Mouse (Mus musculus): Measurements from ENCODE around the gene Tbp.

Gene Tbp

DNA sequence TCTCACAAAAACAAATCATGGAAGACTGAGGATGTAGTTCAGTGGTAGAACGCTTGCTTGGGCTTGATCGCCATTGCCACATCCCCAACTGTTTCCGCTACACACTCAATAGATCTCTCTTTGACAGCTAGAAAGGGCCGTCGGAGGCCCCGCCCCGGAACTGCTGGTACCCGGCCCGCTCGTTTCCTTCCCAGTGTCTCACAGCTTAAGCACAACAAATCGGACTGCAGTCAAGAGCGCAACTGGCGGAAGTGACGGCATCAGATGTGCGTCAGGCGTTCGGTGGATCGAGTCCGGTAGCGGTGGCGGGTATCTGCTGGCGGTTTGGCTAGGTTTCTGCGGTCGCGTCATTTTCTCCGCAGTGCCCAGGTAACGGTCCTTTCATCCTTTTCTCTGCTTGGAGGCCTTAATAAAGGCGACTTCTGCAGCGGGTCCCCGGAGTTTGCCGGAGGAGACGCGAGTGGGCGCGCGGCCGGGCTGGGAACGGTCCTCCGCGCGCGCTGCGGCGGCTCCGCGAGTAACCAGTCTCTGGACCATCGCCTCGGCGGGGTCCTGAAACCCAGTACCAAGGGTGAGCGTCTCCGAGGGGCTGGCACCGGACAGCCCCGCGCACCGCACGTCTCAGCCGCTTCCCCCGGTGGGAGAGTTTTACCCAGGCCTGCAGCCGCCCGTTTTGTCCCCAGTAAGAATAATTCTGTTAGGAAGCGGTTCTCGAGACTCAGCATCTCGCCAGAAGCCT, at the start of gene Tbp, which contains the start of gene Psmb1:
Gene Tbp (plus strand): TSS at position 233 of the 739 bp plus-strand sequence.
Gene Psmb1 (minus strand): TSS at position 96 of the 739 bp plus-strand sequence.
- DNase-seq, result peak; percentile 98 to 99

DNA sequence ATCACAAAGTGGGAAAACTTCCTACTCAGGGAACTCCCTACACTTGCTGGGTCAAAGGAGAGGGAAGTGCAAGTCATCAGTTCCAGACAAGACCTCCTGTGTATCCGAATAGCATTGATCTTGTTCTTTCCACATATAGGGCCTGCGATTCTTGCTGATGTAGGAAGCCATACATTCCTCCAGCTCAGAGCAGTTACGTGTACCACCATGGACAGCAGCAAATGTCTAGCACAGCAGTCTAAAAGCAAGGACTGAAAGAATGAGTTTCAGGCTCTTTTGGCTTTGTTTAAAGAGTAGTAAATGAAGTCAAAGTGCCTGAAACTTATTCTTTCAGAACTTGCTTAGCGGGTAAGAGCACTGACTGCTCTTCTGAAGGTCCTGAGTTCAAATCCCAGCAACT, 44.5 kb upstream of the Tbp start:
- no peak for DNase-seq

DNA sequence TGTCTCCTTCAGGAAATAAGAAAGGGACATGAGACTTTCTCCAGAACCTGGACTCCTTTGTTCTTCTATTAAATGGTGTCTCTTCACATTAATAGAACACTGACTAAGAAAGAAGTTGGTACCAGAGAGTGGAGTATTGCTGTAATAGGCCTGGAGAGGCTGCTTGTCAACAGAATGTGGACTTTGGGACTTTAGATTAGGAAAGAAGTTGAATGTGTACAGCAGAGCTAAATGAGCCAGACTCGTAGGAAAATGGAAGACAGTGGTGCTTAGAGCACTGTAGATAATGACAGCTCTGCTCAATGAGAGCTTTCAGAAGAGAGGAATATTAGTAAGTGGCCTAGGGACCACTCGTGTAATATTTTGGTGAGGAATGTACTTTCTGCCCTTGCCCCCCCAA, 43.1 kb upstream of the Tbp start:
- no peak for DNase-seq

DNA sequence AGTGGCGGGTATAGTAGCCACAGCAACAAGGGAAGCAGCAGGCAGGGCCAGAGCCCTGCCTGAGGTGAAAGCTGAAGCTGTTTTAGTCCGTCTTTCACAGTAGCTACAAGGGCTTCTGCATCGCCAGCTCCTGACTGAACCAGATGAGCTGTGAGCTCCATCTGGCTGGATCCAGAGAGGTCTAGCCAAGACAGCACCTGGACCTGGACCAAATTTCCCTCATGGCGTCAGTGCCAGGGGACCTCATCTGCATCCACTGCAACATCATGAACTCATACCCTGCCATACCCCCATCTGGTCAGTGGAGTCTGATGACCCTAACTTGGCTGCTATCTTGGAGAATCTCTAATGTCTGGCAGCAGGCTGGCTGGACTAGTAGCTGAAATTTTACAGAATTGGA, 39.9 kb upstream of the Tbp start:
- no peak for DNase-seq

DNA sequence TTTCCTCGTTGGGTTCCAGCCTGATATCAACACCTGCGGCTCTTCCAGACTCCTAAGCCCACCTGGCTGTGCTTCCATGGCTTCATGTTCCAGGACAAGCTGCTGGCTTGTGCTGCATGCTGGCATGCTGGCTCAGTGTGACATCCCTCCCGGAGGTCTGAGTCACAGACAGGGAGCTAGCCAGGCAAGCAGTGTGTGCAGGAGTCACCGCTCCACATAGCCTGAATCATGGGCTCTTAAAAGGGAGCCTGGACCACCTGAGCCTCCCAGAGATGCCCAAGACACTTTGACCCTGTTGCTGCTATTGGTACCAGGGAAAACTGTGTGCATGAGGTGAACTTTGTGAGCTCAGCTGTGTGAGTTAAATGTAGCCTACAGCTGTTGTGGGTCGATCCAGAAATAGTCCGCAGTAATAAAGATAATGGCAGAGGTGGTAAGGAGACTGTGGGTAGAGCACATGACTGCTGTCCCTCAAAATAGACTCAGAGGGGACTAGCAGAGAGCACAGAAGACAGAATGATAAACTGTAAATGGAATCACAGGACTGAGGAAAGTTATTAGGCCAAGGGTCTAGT, 37.7 kb upstream of the Tbp start:
- no peak for DNase-seq

DNA sequence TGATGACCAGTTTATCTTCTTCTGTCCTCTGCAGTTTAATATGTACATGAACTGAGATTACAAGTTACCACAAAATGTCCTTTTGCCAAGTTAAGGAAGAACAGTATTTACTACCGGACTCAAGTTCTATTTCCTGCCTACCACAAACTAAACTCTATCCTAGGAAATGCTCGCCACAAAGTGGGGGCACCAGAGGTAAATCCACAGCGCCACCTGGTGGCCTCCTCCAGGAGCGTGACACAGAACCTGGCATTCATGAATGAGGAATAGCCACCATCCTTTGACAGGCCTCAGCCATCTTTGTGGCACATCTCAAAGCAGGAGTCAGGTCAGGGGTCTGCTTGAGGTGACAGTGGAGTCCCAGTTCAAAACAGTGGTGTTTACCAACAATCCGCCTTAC, 32.0 kb upstream of the Tbp start:
- peak; percentile 61 to 75 for DNase-seq

DNA sequence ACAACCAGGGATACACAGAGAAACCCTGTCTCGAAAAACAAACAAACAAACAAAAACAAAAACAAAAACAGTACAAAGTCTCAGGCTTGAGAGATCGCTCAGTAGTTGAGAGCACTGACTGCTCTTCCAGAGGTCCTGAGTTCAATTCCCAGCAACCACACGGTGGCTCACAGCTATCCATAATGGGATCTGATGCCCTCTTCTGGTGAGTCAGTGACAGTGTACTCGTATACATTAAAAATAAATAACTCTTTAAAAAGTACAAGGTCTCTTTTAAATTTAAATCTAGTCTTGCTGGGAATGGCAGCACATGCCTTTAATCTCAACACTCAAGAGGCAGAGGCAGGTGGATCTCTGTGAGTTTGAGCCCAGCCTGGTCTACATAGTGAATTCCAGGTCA, 27.0 kb upstream of the Tbp start:
- no peak for DNase-seq

DNA sequence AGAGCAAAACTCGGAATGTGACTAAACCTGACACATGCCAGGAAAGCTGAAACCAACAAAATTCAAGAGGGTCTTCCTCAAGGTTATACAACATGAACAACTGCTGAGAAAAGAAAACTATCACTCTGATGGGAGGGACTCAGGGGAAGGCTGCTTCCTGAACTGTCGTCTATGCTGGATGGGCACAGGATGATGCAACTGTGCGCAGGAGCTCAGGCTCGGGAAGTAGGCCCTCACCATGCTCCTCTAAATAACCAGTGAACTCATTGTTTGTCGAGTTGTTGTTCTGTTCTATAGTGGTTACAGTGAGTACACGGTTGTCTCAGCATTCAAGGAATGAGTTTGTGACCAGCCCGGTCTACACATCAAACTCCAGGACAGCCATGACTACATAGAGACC, 9.1 kb upstream of the Tbp start:
- DNase-seq, result no peak

DNA sequence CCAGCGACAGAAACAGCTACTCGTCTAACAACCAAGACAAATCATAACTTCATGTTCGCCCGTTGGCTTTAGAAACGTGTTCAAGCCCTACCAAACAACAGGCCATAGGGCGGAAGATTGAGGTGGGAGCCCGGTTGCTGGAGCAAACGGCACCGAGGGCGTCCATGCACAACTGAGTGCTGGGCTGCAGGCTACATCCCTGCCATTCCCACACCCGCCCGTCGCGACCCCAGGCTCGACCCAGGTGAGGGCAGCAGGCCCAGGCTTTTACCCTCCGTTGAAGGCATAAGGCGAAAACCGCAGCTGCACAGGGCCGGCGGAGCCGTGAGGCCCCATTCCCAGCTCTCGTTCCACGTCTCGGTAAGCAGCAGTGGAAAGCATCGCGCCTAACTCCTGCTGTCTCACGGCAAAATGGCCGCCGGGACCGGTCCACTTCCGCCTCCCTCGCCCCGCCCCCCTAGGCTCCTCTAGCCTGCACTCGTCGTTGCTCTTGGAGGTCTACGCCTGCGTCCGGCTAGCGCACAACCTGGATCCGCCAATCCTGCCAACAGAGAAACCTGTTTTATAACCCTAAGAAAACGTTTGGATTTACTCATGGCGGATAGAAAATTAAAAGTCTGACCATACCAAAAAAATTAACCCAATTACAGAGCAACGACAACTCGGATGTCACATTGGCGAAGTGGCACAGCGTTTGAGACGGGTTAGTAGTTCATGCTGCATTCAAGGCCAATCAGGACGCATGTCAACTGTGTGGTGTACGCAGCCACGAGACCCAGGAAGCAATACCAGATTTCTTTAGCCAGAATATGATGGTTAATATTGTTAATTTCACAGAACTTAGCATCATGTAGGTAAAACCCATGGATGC, 1.6 kb upstream of the Tbp start:
- peak; percentile 95 for DNase-seq

DNA sequence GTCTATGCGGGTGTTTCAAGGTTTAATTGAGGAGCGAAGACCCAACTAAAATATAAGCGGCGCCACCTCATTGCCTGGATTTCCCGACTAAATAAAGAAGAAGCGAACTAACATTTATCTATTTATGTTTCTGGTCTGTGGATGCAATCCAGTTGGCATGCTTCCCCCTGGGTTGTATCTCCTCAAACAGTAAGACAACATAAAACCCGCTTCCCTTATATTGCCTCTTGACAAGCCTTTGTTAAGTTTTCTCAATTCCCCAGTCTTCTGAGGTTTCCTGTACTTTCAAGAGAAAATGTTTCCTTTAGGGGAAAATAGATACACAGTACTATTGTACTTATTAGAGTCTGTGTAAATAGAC, 955 bp upstream of the Tbp start:
- no peak for DNase-seq

DNA sequence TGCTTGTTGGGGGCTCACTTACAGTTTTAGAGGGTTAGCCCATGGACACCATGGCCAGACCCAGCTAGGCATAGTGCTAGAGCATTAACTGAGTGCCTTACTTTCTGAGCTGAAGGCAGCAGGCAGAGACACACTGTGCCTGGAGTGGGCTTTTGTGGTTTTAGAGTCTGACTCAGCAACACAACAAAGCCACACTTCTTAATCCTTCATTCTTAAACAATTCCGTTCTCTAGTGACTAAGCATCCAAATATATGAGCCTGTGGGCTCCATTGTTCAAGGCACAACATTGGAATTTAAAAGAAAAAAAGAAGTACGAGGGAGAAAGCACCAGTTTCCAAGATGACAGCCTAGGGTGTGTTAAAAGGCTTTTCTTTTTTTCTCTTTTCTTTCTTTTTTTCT, 11.0 kb downstream of the Tbp start:
- DNase-seq, result no peak

DNA sequence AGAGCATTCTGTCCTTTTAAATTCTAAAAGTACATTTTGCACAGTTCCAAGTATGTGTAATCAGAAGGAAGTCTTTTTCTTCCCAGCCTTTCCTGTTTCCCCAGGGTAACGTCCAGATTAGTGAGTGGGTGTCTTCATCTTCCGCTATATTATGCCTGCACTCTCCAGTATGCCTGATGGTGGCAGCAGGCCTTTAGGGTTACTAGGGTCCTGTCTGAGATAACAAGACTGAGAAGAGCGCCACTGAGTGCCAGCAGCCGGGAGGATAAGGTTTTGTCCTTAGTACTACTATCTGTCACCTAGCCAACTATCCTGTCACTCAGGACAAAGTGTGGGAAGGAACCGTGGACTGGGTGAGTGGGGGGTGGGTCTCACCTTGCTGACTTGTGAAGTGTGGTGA, 18.1 kb downstream of the Tbp start:
- no peak for DNase-seq

DNA sequence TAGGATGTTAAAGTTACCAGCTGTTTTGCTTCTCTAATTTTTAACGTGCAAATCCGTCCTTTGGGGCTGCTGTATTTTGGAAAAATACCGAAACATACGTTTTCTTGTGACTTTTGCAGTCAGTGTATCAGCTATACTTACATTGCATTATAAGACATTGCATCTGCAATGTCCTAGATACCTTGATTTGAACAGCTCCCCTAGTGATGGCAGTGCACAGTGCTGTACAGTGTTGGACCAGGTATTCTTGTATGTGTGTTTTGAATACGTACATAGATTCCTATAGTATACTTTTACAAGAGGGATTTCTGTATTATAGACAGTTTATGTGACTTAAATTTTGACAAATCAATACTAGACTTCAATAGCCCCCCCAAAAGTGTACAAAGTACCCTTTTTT, 18.5 kb downstream of the Tbp start:
- no peak for DNase-seq

DNA sequence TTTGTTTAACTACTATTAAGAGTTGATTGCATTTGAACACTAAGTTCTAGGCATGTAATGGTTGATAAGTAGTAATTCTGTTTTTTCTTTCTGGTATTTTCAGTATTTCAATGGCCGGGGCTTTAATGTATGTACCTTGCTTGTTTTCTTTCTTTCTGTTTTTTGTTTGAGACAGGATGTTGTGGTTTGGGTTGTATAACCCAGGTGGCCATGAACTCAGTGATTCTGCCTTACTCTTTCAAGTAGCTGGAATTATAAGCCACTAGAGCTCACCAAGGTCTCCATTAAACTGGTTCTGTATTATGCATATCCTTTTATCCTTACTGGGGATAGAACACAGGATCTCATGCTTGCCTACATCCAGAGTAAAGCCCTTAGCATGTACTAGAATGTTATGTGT, 19.1 kb downstream of the Tbp start:
- no peak for DNase-seq

DNA sequence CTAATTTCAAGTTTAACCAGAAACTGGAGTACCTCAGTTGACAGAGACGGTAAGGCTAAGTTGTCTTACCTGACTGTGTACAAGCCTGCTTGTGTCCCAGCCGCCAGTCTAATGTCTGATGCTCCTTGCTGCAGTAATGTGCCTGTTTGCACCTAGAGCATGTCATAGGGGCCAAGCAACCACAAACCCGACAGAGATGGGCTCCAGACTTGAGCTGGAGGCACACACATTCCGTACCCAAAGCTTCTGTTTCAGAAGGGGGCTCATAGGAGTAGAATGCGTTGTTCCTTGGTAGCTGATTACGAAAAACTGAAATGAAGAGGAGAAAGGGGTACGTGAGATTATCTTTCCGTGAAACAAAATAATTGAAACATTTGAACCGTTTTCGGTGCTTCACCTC, 26.6 kb downstream of the Tbp start:
- no peak for DNase-seq

DNA sequence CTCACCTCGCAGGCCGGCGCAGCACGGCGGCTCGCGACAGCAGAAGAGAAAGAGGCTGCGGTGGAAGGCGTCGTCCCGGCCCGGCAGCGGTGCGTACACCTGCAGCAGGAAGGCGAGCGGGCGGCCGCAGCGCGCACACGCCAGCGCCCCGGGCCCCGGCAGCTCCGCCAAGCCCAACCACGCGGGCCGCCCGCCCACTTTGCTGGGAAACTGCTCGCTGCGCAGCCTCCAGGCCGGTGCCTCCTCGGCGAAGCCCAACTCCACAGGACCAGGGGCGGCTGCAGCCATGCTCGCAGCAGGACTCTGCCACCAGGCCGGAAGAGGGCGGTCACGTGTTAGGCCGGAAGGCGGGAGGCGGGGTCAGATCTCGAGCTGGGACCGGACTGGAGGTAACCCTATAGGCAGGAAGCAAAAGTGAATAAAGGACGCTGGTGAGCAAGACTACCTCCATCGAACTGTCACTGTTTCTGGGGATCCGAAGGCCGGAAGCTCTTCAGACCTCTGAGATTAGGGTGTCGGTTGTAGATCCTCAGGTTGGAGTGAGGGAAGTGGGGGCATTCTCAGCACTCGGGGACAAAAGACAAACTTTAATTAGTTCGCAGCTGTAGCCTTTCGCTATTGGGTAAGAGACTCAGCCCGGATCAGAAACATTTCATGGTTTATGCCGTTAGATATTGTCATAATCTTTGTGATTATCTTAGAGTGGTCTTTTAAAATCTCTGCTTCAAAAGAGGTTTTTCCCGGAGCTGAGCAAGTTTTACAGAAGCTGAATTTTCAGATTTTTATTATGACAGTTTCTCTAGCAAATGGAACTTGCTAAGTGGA, 27.5 kb downstream of the Tbp start, which contains the start of gene Pdcd2:
Gene Pdcd2 (minus strand): TSS at position 316 of the 825 bp plus-strand sequence.
- peak; percentile 96 for DNase-seq

DNA sequence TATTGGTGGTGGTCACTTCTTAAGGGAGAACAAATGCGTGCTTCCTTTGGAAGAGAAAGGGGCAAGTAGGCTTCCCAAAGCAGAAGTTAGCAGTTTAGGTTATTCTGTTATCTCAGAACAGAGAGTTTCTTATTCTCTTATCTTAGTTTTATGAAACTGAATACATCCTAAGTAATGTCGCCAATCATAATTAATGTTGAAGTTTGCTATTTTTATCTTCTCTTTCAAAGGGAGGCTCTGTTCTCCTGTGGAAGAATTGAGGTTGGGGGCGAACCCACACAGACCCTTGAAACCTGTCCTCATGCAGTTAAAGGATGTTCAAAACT, 28.1 kb downstream of the Tbp start:
- DNase-seq, result no peak

DNA sequence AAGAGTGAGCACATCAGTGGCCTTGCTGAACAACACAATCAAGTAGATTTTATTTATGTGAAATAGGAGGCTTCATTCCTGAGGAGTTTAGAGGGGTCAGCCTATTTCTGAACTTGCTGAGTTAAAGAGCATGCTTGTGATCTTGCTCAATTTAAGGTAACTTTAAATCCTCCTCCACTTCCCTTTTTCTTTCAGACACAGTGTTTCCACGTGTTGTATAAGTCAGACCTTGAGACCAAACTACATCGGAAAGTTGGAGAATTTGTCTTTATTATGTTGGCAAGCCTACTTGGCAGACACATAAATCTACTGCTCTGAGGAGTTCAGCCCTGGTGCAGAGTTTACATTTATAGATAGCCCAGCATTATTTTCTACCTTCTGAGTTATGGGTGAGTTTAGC, 29.2 kb downstream of the Tbp start:
- no peak for DNase-seq

DNA sequence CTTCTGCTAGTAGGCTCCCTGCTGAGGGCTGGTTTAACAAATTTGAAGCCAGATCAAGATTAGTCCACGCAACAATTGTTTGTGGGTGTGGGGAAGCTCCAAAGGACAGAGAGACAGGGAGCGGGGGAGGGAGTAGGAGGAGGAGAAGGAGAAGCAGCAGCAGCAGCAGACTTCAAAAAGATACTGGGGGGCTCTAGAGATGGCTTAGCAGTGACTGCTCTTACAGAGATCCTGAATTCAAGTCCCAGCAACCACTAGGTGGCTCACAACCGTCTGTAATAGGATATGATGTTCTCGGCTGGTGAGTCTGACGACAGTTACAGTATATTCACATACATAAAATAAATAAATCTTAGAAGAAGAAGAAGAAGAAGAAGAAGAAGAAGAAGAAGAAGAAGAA, 30.5 kb downstream of the Tbp start:
- peak in 1 of 2 experiments; percentile 47 for DNase-seq

DNA sequence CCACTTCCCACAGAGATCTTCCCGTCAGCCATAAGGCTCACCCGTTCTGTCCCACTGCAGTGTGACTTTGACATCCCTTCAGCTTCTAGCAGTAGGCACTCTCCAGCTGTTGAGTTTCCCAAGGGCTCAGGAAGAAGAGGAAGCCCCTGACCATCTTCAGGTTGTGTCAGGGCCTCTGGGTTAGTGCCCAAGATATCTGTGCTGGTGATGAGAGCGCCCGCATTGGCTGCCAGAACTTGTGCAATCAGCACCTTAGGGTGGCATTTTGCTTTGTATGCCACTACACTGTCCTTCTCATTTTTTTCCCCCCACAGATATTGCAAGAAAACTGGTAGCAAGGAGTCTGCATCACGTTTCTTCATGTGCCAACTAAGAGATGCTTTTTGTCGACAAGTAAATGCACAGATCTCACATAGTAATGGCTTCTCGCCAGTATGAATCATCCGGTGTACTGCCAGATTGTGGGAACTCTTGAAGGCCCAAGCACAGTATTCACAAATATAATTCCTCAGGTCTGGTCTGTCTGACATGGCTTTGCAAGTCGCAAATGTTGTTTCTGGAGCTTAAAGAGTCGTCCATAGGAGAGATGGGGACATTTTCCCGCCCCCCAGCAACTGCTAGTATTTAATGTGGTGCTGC, 35.6 kb downstream of the Tbp start:
- DNase-seq, result no peak

DNA sequence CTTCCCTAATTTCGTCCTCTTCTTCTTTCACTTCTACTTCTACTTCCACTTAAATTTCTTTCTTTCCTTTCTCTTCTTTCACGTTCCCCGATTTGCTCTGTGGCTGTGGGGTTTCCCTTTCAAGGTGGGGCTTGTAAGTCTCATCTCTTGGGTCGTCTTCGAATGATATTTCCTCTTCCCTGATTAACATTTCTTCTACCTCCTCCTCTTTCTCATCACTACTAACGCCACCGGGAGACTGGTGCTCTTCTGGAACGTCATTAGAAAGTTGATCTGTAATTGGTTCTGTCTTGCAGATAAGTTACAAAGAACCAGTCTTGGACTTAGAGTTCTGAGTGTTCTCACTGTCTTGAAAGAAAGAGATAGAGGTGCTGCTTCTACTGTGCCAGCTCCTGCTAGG, 36.3 kb downstream of the Tbp start:
- DNase-seq, result no peak

DNA sequence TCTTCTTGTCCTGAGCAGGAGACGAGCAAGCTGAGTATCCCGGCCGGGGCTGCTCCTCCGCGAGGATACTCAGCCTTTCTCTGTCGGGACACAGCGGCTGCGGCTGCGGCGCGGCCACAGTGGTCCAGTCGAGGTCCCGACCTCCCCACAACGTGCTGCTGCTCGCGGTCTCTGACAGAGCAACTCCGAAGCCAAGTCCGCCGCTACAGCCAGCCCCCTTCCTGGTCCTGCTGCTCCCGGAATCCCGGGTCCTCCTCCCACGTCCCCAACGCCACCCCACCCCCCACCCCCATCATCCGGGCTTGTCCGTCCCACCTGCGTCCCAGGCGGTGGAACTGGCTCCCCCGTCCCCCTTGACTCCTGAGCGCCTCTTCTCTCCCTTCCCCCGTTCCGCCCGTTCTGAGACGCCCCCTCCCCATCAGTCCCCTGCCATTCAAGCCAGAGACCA, 36.8 kb downstream of the Tbp start:
- peak; percentile 16 to 29 for DNase-seq

DNA sequence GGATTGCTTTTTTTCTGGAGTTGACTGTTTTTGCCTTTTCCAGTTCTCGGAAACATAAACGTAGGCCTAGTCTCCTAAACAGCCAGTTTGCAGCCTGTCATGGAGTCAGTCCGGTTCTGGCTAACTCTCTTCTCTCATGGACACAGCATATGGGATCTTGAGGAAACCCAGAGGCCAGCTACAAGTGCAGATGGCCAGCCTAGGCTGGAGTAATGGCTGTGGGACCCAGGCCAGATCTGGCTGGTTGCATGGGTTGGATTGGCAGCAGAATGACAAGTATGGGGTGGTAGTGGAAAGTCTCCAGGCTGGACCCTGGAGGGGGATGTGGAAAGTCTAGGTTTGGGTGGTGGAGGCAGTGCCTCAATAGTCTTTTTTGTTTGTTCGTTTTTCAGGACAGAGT, 40.6 kb downstream of the Tbp start:
- DNase-seq, result no peak

All from lung, postnatal 4 days (tissue).